Mouse (Mus musculus) megakaryocyte, adult 5-6 weeks (primary cell): ENCODE measurements around the gene Anp32a. TPM values are rescaled to one million over a fixed set of nuclear protein-coding genes. Genes with fewer than 3 reads are reported as not detected.

ENCODE experiments used
- ATAC-seq: 2 replicates; pipeline ENCODE4 v1.8.0; 2016; ENCODE audit warnings: mild to moderate bottlenecking, inconsistent platforms; ENCODE audit not compliant: poor library complexity, severe bottlenecking
- total RNA-seq, 2 experiments: library from RNA; stranded (forward) in 1 of 2; stranded (reverse) in 1 of 2; fragments of 153-499, 151-499 nt in 1 of 2; fragments of 221-1000, 200-1000 nt in 1 of 2; gene quantifications; 2 replicates each; pipeline versions ENCODE4 v1.2.3 to v1.2.4; 2015 to 2017

Gene Anp32a
- total RNA-seq, 2 experiments from 2014 or later: 257 to 587 TPM

DNA sequence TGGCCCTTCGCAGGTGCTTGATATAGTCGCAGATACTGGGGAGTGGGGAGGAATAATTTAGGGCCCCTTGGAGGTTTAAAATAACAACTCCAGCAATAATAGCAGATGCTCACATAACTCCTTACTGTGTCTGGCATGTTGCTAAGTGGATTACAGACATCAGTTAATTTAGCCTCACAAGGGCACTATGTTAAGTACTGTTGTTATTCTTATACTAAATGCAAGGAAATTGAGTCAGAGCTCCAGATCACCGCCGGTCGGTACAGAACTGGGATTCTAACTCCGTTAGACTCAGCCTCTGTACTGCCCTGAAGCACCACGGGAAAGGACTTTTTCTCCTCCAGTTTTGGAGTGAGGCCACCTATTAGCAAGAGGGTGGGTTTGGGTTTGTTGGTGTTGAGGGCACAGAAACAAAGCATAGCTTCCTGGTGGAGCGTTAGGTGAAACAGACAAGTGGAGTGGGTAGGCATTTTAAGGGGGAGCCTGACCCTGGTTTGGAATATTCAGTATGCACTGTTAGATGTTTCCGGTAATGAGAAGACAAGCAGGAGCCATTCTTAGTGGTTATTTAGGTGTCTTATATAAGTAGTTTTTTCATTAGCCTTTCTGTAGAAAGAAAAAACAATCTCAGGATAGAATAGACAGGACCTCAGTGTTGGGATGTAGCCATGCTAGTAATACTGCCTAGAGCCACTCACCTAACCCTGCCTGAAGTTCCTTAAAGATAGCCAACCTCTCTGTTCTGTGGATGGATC is 4.7 kb downstream of the Anp32a start:
- ATAC-seq: no peak

DNA sequence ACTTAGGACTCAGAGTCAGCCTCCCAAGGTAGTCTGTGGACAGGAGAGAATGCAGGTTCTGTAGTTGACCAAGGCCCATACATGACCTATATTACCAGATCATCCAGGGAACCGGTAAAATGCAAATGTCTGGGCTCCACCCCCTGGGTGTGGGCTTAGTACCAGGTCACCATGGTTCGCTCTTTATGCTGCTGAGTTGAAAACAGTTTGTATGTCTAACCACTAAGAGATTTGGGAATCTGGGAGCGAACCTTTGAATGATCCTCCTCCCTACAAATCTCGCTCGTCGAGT is 5.2 kb downstream of the Anp32a start:
- no peak for ATAC-seq

DNA sequence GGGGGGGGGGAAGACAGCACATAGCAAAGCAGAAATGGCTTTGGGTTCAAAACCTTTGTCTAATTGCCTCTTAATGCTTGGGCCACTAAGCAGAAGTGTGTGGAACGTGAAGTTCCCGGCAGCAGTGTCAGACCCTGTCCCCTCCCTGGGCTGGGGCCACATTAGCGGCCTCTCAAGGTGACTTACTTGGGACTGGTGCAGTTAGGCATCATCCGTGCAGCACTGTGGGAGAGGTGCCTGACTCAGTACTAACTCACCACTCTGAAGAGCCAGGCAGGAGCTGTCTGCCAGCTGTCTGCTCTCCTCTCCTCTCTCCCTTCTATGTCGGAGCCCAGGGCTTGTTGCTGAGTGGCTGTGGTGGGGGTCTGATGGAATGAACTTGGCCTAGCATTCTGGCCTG is 6.1 kb downstream of the Anp32a start:
- ATAC-seq: no peak

DNA sequence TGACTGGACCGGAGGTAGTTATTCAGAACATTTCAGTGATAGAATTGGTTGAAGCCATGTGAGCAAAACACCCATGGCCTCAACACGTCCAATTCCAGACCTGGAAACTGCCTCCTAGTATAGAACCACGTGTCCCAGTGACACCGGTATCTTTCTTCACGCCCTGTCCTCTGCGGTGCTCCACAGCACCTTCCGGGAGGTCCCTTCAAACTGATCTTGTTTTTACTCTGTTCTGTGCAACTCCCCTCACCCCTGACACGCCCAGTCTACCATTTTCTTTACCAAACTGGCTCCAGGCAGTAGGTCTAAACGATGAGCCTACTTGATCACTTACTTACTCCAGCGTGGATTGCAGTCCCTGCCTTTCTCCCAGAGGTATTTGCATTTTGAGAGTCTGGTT is 7.0 kb downstream of the Anp32a start:
- no peak for ATAC-seq

DNA sequence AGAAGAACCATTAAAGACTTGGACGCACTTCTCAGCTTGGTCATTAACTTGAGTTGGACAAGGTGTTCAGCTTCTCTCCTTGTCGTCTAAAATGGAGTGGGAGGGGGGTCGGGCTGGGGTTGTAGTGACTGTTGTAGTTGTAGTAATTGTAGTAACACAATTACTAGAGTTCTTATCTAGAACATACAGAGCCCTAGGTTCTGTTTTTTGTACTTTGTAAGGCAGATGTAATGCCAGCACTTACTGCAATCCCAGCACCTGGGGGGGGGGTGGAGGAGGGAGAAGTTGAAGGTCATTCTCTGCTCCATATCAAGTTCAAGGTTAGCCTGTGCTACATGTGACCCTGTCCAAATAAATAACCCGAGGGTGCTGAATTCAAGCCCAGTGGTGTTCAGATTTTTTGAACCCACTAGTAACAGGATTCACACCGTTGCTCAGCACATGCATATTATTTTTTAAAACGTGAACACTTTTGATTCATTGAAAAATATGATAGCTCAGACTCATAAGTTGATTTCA is 7.4 kb downstream of the Anp32a start:
- no peak for ATAC-seq

DNA sequence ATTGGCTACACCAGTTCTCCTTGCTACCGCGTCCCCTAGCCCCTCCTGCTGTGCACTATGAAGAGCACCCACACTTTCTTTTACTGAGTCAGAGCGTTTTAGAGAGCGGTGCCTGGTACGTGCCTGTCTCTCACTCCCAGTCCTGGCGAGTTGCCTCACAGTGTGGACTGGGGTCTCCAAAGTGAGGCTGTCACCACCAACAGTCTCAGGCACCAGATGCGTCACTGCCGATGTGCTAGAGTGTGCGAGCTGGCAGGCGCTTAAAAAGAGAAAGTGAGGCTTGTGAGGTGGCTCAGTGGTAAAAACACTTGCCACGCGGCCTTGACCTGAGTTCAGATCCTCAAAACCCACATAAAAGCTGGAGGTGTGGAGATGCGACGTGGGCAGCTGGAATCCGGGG is 8.2 kb downstream of the Anp32a start:
- no peak for ATAC-seq

DNA sequence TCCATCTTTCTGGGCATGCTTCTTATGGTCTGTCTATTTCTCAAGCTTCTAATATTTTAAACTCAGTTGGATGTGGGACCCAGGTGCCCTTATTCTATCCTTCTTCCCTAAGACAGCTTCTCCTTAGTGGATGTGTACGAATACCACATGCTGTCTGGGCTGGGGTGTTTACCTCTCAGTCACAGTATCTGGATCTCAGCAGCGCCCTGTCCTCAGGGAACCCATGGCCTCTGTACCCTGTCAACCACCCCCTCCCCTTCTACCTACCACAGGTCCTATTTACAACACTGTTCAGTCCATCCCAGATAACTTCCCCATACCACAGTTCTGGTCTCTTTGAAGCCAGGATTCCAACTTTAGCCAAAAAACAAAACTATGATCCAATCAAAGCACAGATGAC is 9.6 kb downstream of the Anp32a start:
- ATAC-seq: no peak

DNA sequence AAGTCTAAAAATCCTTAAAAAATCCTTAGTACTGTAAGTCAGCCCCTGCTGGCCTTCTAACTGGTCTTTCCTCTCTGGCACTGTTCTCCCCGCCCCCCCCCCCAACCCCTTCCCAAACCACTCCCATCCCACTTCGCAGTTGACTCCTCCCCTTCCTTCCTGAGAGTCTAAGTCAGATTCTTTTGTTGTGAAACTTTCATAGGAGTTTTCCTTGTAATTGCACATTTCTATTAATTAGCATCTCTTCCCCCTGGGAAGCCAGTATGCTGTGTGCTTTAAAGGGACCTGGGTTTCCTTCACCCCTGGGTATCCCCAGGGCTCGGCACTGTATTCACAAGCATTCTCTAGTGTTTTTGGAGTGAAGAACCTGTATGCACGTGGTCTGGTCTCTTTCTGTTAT is 10.1 kb downstream of the Anp32a start:
- no peak for ATAC-seq

DNA sequence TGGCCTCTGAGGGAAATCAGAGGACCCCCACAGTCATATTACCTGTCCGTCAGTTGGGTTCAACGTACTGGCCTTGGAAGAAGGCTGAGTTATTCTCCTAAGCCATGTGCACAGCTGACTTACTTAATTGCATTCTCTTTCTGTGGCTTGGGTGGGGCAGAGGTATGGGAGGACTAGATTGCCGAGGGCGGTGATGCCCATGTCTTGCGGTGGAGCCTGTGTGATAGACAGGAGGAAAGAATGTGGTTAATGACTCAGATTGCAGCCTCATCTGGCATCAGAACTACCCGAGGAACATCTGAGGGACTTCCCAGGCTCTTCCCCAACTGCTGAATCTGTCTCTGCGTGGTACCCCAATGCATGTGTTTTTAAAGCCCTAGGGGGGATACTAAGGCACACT is 12.7 kb downstream of the Anp32a start:
- ATAC-seq: peak; percentile 90

DNA sequence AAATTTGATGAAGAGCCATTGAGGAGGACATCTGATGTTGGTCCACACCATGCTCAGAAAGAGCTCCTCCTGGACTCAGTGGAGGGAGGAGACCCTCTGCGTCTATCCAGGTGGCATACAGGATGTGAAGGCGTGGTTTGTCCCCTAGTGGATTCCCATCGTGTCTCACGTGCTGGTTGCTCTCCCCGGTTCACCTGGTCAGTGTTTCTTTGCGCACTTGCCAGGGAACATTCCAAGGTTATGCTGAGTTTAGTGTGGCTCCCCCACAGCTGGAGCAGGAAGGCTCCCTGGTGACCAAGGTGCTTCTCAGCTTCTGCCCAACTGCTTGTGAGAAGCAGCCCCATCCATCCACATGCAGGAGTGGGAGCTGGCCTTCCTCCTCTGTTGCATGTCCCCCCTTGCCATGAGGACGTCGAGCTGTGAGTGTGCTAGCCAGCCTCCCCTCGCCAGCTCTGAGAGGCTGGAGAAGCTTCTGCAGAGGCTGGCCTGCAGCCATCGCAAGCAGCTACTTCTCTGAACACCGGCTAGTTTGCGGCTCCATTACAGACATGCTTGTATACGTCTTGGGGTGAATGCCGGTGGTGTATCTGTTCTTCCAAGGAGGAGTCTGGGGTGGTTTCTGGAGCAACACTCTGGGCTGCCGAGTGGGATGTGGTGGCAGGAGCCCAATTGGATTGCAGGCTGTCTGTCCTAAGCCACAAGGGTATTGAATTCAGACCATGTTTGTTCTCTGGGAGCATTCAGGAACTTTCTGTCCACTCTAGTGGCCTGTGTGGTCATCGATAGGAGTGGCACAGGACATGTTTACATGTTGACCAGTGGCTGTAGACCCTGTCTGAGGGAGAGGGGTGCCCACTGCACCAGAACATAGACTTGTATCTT is 14.0 kb downstream of the Anp32a start:
- ATAC-seq: no peak

DNA sequence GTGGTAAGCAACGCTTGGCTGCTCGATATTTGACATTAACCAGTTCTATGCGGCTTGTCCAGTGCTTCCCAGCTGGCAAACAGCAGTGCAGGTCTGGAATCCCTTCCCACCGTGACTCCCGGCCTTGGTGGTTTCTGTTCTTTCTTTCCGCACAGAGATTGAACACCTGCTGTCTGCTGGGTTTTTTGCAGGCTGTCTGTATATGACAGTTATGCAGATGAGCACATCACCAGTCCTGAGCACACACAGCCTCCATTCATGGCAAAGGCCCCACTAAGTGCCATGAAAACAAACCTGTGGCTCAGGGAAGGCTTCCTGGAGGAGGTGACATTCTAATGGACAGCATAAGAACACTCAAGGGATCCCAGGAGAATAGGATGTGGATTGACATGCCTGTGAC is 14.7 kb downstream of the Anp32a start:
- ATAC-seq: no peak

DNA sequence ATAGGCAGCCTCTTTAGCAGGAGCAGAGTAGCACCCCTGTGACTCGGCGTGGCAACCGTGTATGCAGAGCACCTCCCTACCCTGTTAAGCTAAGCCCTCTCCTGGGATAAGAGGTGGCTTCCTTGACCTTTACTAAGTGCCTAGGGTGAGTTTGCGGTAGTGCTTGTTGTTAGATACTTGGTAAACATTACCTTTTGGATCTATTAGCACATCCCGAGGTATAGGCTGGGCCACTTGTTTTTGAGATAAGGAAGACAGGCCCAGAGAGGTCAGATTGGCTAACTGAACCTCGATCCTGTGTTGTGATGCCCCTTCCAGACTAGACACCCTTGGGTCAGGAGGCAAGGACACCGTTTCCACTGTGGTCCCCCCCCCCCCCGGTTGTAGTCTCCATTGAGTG is 16.5 kb downstream of the Anp32a start:
- no peak for ATAC-seq

DNA sequence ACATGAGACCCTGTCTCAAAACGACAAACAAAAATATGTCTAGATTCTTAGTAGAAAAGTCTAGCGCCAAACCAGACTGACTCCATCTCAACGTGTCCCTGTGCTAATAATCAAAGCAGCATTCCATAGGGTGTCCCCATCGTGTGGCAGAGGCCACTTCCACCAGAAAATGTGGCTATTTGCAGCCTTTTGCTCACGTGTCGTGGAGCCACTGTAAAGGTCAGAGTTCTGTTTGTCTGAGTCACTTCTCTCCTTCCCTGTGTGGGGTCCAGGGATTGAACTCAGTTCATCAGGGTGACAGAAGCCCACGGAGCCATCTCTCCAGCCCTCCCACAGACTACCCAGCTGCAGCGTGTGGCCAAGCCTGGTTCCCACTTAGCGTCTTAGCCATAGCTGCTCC is 17.8 kb downstream of the Anp32a start:
- no peak for ATAC-seq

DNA sequence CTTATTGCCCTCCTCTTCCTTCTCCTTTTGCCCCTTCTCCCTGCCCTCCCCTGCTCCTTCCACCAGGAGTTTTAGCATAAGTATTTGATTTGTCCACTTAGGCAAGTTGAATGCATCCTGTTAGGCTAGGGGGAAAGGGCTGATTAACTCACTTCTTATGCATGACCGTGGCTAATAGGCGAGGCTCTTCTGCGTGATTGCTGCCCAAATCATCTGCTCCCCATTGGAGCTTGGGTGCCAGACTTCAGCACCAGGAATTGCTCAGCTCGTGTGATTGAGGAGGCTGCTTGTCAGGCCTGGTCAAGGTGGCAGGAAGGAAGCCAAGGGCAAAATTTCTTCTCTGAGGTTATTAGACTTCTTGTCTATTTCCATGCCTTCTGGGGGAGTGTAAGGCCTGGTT is 19.8 kb downstream of the Anp32a start:
- no peak for ATAC-seq

DNA sequence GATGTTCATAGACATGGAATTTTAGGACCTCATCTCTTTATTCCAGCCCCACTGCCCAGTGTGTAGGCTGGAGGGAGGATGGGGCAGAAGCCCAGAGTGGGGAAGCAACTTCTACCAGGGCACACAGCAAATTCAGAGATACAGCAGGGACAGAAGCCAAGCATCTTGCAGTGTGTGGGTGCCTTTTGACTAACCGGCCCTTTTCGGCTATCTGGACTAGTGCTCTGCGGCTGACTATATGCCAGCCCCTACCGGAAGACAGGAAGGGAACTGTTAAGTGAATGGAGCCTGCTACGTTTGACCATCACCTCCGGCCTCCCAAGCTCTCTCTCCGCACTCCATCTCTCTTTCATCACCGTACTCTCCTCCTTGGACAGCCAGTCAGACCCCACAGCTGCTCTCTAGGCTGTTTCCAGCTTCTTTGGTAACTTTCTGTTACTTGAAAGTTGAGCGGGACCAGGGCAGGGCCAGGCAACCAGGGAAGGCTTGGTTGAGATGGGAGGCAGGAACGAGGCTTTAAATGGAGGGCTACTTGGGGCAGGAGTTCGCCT is 21.8 kb downstream of the Anp32a start:
- ATAC-seq: no peak

DNA sequence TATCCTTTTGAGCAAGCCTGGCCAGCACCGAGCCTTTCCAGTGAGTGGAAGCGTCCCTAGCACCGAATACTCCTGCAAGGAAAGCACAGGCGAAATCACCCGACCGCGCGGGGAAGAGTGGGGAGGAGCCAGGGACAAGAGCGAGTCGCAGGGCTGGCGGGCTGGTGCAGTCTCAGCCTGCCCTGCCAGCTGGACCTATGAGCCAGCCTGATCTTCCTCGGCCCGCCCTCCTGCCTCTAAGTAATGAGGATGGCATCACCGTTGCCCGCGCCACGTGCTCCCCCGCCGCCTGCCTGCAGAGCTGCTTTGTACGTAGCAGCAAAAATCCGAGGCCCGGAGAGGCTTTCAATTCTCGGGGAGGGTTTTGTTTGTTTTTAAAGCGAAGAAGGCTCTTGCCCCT is 22.5 kb downstream of the Anp32a start:
- peak; percentile 96 for ATAC-seq

DNA sequence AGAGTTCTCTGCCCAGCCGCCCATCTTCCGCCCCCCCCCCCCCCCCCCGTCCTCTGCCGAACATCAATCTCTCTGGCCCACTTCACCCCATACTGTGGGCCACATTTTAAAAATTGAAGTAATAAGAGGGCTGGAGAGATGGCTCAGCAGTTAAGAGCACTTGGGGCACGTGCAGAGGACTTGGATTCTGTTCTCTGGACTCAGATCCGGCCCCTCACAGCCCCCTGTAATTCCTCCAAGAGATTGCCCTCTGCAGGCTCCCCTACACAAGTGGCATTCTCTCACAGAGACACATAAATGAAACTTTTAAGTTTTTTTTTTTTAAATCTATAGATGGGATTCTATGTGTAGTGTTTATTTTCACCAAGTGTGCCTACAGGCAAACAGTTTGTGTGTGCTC is 23.1 kb downstream of the Anp32a start:
- ATAC-seq: no peak

DNA sequence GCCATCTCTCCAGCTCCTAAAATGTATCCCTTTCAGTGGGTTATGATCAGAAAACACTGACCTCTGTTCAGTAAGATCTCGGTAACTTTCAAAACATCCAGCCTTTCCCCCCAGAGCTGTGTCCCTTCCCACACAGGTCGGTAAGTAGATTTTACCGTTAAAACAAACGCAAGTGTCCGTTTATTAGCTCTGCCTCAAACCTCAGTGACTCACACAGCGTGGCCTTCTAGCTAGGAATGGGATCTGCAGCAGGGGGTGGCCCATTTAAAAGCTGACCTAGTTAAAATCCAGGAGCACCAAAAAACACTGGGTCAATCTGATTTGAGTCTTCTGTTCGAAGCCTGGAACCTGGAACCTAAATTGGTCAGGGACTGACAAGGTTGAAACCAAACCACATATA is 23.7 kb downstream of the Anp32a start:
- ATAC-seq: no peak

DNA sequence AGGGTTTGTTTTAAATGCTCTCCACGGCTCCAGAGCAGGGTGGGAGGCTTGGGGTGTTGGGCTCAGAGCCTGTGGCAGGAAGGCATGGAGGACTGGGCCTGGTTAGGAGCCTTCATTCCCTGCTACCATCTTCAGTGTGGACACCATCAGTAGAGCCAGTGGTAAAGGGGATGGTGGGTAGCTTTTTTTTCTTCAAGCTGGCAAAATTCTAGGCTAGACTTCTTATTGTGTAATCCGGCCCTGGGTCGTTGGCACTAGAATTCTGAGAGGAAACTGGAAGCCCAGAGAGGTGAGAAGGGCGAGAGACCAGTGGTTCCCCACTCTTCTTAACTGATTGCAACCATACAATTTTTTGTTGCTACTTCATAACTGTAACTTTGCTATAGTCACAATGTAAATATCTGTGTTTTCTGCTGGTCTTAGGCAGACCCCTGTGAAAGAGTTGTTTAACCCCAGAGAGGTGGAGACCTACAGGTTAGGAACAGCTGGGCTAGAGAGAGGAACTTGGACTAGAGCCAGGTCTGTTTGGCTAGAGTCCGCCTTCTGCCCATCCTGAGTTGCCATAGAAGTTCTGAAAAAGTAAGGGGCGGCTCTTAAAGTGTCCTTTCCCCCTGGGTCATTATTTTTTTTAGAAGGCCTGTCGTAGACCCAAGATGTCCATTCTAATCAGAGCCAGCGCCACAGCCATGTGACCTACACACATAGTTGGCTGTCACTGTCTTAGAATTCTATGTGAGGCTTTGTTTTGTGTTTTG is 24.4 kb downstream of the Anp32a start:
- no peak for ATAC-seq

DNA sequence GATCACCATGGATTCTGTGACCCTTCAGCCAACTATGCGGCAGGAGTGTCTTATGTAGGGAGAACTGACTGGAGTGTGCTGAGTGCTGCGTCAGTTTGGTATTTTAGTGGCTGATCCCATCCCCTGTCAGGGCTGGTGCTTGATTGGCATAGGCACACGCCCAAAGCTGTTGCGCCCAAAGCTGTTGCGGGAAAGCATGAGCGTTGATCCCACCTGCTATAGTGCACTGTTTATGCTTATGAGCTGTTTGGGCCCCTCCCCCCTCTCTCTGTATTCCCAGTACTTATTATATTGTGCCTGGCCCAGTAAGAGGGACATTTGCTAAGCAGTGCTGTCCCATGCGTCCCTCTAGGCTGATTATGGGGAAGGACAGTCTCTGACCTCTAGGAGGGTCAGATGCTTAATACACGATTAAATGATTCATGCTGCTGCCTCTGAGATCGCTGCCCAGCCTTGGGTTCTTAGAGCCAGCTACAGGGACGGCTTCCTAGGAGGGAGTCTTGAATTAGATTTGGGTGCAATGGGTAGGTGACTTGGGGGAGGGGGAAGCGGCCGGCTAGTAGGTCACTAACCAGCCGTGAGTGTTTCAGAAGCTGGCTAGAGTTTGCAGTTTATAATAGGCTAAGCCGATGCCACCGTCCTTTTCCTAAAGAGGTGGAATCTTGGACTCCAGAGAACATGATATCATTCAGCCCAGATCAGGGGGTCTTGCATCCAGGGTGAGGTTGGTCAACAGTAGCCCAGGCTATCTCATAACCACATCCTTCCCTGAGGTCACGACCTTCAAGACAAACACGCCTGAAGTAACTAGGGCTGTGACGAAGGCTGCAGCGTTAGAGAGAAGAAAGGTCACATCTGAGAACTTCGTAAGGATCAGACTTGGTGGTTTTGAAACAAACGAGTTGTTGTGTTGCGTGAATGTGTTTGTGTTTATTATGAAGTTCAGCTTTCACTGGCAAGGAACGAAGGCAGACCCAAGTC is 25.7 kb downstream of the Anp32a start:
- ATAC-seq: no peak
